Mouse (Mus musculus) lung, postnatal 0 days (tissue): Measurements from ENCODE around the gene Matk. TPM values are rescaled to one million over a fixed set of nuclear protein-coding genes. Genes with fewer than 3 reads are reported as not detected.

Source experiments
- ATAC-seq: fragments of 200-750 bp; cut with Nextera tagmentation; 2 replicates; pipeline ENCODE4 v1.8.0; 2017; ENCODE audit warnings: moderate library complexity
- DNase-seq: peaks from one replicate; pipeline ENCODE4 v3.0.0-alpha.2; 2016; ENCODE audit warnings: low spot score
- H3K27ac ChIP-seq: fragments of 300-500 bp; sonication (generic); 2 replicates; pipeline ENCODE4 v1.5.1; 2014; ENCODE audit warnings: antibody characterized with exemption, mild to moderate bottlenecking, low read length, mixed read lengths
- H3K27me3 ChIP-seq: fragments of 300-500 bp; sonication (generic); replicated peaks from 2 replicates; pipeline ENCODE4 v1.6.1; 2014; ENCODE audit warnings: low read length, mixed read lengths; ENCODE audit not compliant: insufficient read depth
- H3K36me3 ChIP-seq: fragments of 300-500 bp; sonication (generic); 2 replicates; pipeline ENCODE4 v1.6.1; 2014; ENCODE audit warnings: low read length, mixed read lengths; ENCODE audit not compliant: insufficient read depth
- H3K4me1 ChIP-seq: fragments of 300-500 bp; sonication (generic); 2 replicates; pipeline ENCODE4 v1.6.1; 2014; ENCODE audit warnings: antibody characterized with exemption, low read depth, low read length, mixed read lengths; ENCODE audit not compliant: insufficient read depth
- H3K4me2 ChIP-seq: fragments of 300-500 bp; sonication (generic); replicated peaks from 2 replicates; pipeline ENCODE4 v1.6.1; 2014; ENCODE audit warnings: low read depth, mild to moderate bottlenecking, low read length, moderate library complexity, mixed read lengths
- H3K4me3 ChIP-seq: fragments of 300-500 bp; sonication (generic); 2 replicates; pipeline ENCODE4 v1.5.1; 2014; ENCODE audit warnings: low read depth, low read length
- H3K9ac ChIP-seq: fragments of 300-500 bp; sonication (generic); replicated peaks from 2 replicates; pipeline ENCODE4 v1.6.1; 2014; ENCODE audit warnings: low read depth, mild to moderate bottlenecking
- H3K9me3 ChIP-seq: fragments of 300-500 bp; sonication (generic); 2 replicates; pipeline ENCODE4 v1.6.1; 2016; ENCODE audit warnings: low read length, mixed read lengths
- CTCF ChIP-seq: IDR thresholded peaks from 2 replicates; pipeline ENCODE4 v1.5.1; 2016; ENCODE audit warnings: antibody characterized with exemption, mild to moderate bottlenecking
- EP300 ChIP-seq: IDR thresholded peaks from 2 replicates; pipeline ENCODE4 v1.6.1; 2016; ENCODE audit warnings: antibody characterized with exemption, mild to moderate bottlenecking, control low read depth
- WGBS: fragments of 180-500 bp; shearing (Covaris S2); extraction: QIAGEN DNeasy Blood & Tissue Kit; methylation state at CpG from one replicate; pipeline ENCODE4 v1.1.7; 2014; 5-methylcytosine and 5-hydroxymethylcytosine counted together
- polyA plus RNA-seq: library from polyadenylated mRNA; unstranded; fragments of >200 nt; fragmentation: Nextera tagmentation; extraction: Ambion mirVana; gene quantifications from 2 replicates; pipeline ENCODE4 v1.2.1, GENCODE M21; 2015

Matk gene
- polyA plus RNA-seq, 1 experiment from 2014 or later: 1.5 TPM

DNA sequence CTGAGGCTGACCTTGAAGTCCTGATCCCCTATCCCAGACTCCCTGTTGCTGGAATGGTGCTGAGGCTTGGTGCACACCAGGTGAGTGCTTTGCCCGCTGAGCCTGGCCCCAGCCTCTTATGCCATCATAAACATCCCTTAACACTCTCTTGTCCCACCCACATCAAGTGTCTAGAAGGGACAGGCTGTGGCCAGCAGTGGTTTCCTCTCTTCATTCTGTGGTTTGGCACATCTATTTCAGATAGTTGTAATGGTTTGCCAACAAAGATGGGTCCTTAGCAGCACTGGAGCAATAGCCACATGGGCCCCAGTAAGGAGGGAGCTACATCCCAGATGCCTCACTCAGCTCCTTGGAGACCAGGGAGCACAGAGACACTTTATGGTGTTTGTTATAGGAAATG lies 2.2 kb downstream of the Matk start:
- WGBS: 50% methylated on average over 1 of the region's 1 CpGs
- H3K27ac ChIP-seq: no peak overlapping the region
- no peak for DNase-seq
- no peak for ATAC-seq
- H3K9me3 ChIP-seq: no peaks in the 10 kb centered on the region
- H3K4me1 ChIP-seq: no peaks in the 10 kb centered on the region; the same call in 1 of the 2 replicates
- peaks cover 44% of the 10 kb centered on the region for H3K27me3 ChIP-seq
- no peak overlapping the region for H3K9ac ChIP-seq
- TF ChIP-seq CTCF (no peak), EP300 (no peak)
- no peaks in the 10 kb centered on the region for H3K36me3 ChIP-seq
- no peak overlapping the region for H3K4me3 ChIP-seq
- no peak overlapping the region for H3K4me2 ChIP-seq

DNA sequence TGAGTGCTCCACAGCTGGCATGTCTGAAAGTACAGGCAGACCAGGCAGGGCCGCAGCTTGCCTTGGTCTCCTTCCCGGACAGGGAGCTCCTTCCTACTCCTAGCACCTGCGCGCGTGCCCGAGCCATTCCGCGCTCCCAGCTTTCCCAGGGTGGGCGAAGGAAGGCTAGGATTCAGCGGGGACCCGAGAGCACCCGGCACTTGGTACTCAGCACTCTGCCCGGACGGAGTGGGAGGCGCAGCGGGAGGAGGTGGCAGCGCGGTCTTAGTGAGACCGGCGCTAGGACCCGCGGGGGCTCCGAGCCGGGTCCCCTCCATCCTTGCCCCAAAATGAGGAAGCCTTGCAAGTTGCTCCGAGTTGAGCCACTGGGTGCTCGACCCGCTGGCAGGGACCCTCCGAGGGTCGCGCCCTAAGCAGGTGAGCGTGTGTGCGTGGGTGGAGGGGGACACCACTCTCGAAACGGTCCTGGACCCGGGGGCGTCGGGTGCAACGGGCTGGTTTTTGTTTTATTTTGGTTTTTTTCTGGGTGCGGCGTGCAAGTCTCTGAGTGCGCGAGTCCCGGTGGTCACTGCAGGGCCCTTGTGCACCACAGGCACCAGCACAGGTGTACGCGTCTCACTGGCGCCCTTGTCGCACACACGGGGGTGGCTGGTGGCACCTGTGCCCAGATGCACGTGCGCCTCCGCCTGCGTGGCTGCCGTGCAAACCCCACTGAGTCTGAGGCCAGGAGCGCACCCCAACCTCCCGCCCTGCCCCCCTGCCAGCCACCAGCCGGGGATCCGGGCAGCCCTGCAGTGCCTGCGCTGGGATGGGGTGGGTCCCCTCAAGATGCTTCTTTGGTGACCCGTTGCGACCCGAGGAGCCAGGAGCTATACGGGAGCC lies 4.7 kb downstream of the Matk start:
- H3K9ac ChIP-seq: no peak overlapping the region
- no peaks in the 10 kb centered on the region for H3K36me3 ChIP-seq
- H3K9me3 ChIP-seq: peaks cover 3% of the 10 kb centered on the region; the same call in 1 of the 2 replicates
- no peak for TF ChIP-seq CTCF
- no peak for TF ChIP-seq EP300
- peak overlapping the region; percentile 24 for H3K4me3 ChIP-seq
- no peak for ATAC-seq
- H3K4me2 ChIP-seq: peak overlapping the region; percentile 50
- no peaks in the 10 kb centered on the region; the same call in 1 of the 2 replicates for H3K4me1 ChIP-seq
- WGBS: 3% methylated on average over 51 of the region's 62 CpGs
- H3K27ac ChIP-seq: no peak overlapping the region
- peaks cover 40% of the 10 kb centered on the region for H3K27me3 ChIP-seq
- no peak for DNase-seq

DNA sequence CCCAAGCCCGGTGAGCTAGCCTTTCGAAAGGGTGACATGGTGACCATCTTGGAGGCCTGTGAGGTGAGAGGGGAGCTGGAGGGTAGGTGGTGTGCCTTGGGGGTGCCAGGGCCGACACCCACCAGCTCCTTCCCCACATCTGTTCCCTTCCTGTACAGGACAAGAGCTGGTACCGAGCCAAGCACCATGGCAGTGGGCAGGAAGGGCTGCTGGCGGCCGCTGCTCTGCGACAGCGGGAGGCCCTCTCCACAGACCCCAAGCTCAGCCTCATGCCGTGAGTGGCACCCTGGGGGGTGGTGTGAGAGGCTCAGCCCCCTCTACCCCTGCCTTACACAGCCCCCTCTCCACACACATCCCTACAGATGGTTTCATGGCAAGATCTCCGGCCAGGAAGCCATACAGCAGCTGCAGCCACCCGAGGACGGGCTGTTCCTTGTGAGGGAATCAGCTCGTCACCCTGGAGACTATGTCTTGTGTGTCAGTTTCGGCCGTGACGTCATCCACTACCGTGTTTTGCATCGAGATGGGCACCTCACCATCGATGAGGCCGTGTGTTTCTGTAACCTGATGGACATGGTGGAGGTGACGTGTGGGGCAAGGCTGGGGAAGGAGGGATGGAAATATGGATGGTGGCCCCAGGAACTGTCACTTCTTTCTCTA lies 6.6 kb downstream of the Matk start:
- no peak overlapping the region for H3K4me3 ChIP-seq
- WGBS: 39% methylated on average over 20 of the region's 21 CpGs
- H3K9me3 ChIP-seq: peaks cover 3% of the 10 kb centered on the region; the same call in 1 of the 2 replicates
- H3K4me1 ChIP-seq: no peaks in the 10 kb centered on the region; the same call in 1 of the 2 replicates
- H3K27me3 ChIP-seq: peaks cover 27% of the 10 kb centered on the region
- no peak overlapping the region for H3K27ac ChIP-seq
- no peak for TF ChIP-seq CTCF
- TF ChIP-seq EP300: no peak
- H3K9ac ChIP-seq: no peak overlapping the region
- ATAC-seq (peak; percentile 18; the same call in 1 of the 2 replicates), DNase-seq (no peak)
- H3K4me2 ChIP-seq: no peak overlapping the region
- H3K36me3 ChIP-seq: peaks cover 3% of the 10 kb centered on the region; the same call in 1 of the 2 replicates

DNA sequence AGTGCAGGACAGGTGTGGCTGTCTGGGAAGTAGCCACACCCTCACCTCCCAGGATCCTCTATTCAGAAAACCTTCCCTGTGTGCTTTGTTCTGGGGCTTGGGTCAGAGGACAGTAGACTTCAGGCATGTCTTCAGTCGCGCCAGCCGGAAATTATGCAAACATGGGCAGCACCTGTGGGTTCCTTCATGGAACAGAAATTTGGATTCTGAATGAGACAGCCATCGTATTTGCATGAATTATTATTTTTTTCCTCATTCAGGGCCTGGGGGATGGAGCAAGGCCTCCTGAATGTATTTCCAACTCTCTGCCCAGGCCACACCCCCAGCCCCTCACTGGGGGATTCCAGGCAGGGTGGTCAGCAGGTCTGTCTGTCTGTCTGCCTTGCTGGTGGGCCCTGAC lies 8.3 kb downstream of the Matk start:
- Histone ChIP-seq H3K27ac (no peak overlapping the region), H3K9me3 (peaks cover 3% of the 10 kb centered on the region; the same call in 1 of the 2 replicates), H3K4me3 (no peak overlapping the region), H3K4me1 (no peaks in the 10 kb centered on the region; the same call in none of the 2 replicates), H3K4me2 (no peak overlapping the region), H3K9ac (no peak overlapping the region), H3K27me3 (peaks cover 27% of the 10 kb centered on the region), H3K36me3 (peaks cover 8% of the 10 kb centered on the region)
- WGBS: 78% methylated on average over 4 of the region's 4 CpGs
- ATAC-seq (no peak), DNase-seq (no peak)
- TF ChIP-seq EP300 (no peak), CTCF (no peak)

DNA sequence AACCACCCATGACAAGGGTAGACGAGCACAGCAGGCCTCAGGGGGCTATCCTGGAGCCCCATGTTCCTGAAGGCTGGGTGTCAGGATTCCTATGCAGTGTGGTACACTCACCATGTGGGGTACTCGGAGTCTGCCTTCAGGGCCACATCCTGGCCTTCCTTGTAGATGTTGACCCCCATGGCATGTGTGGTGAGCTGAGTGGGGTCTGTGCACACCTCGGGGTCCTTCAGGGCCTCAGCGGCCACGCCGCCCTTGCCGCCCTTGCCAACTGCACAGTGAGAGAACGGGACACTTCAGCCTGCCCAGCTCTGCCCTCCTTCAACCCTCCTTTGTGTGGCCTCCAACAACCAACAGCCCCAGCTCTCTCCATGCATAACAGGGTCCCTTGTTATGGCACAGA lies 12.8 kb downstream of the Matk start:
- H3K4me2 ChIP-seq: no peak overlapping the region
- 85% methylated on average over 8 of the region's 8 CpGs for WGBS

More for the DNA sequence above, 12.8 kb downstream of the Matk start:
- Histone ChIP-seq H3K36me3 (peaks cover 9% of the 10 kb centered on the region), H3K27ac (no peak overlapping the region), H3K4me3 (no peak overlapping the region), H3K27me3 (no peaks in the 10 kb centered on the region), H3K9me3 (peaks cover 2% of the 10 kb centered on the region; the same call in 1 of the 2 replicates), H3K9ac (no peak overlapping the region), H3K4me1 (peaks cover 9% of the 10 kb centered on the region; the same call in 1 of the 2 replicates)
- no peak for ATAC-seq
- TF ChIP-seq CTCF (no peak), EP300 (no peak)
- no peak for DNase-seq
